Mouse (Mus musculus) neural tube, embryonic 12.5 days (tissue): ENCODE data around the gene Pcdh8. TPM values are rescaled to one million over a fixed set of nuclear protein-coding genes. Genes with fewer than 3 reads are reported as not detected.

ENCODE experiments used
- ATAC-seq: fragments of 200-750 bp; cut with Nextera tagmentation; 2 replicates; pipeline ENCODE4 v1.8.0; 2017; ENCODE audit warnings: low read depth, mild to moderate bottlenecking, moderate TSS enrichment, moderate library complexity; ENCODE audit not compliant: low FRiP score
- H3K27ac ChIP-seq: fragments of 300-500 bp; sonication (generic); 2 replicates; pipeline ENCODE4 v1.5.1; 2016
- H3K27me3 ChIP-seq: fragments of 300-500 bp; sonication (generic); replicated peaks from 2 replicates; pipeline ENCODE4 v1.6.1; 2016; ENCODE audit warnings: mild to moderate bottlenecking
- H3K36me3 ChIP-seq: fragments of 300-500 bp; sonication (generic); 2 replicates; pipeline ENCODE4 v1.6.1; 2016; ENCODE audit warnings: mild to moderate bottlenecking
- H3K4me1 ChIP-seq: fragments of 300-500 bp; sonication (generic); 2 replicates; pipeline ENCODE4 v1.6.1; 2016
- H3K4me2 ChIP-seq: fragments of 300-500 bp; sonication (generic); replicated peaks from 2 replicates; pipeline ENCODE4 v1.6.1; 2016; ENCODE audit warnings: mild to moderate bottlenecking
- H3K4me3 ChIP-seq: fragments of 300-500 bp; sonication (generic); 2 replicates; pipeline ENCODE4 v1.5.1; 2016
- H3K9ac ChIP-seq: fragments of 300-500 bp; sonication (generic); 2 replicates; pipeline ENCODE4 v1.6.1; 2016; ENCODE audit warnings: mild to moderate bottlenecking
- H3K9me3 ChIP-seq: fragments of 300-500 bp; sonication (generic); 2 replicates; pipeline ENCODE4 v1.6.1; 2016; ENCODE audit warnings: mild to moderate bottlenecking
- WGBS: fragments of 180-500 bp; shearing (Covaris S2); methylation state at CpG from one replicate; pipeline ENCODE4 v1.1.7; 2016; 5-methylcytosine and 5-hydroxymethylcytosine counted together
- polyA plus RNA-seq: library from polyadenylated mRNA; unstranded; fragments of >200 nt; fragmentation: Nextera tagmentation; extraction: Ambion mirVana; gene quantifications from 2 replicates; pipeline ENCODE4 v1.2.1, GENCODE M21; 2016

Pcdh8 gene
- 40.6 and 43.8 TPM in 2 replicates for polyA plus RNA-seq

DNA sequence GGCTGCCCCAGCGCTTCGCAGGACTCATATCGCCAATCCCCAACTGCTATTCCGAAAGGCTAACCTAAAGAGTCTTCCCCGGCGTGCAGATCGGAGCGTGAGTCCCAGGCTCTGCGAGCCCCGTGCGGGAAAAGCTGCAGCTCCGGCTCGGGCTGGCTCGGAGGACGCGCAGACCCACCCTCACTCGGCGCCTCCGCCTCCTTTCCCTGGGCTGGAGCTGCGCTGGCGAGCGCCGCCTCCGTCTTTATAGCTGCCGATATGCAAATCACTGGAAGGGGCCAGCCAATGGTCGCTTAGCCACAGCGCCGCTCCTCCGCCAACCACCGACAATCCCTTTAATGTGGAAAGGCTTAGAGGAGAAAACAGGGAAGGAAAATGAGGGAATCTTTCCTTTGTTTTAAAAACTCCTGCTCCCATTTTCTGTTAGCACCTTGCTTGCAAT, at the start of gene Pcdh8:
Gene Pcdh8 (minus strand): TSS at position 219 of the 442 bp plus-strand sequence.
- Histone ChIP-seq H3K4me3 (peak within 1 kb of the TSS; percentile 57), H3K27me3 (peaks cover 64% of the 10 kb centered on the region), H3K9me3 (no peaks in the 10 kb centered on the region), H3K4me1 (peaks cover 53% of the 10 kb centered on the region), H3K4me2 (peak within 1 kb of the TSS; percentile 79), H3K9ac (peak within 1 kb of the TSS; percentile 73), H3K36me3 (no peaks in the 10 kb centered on the region), H3K27ac (peak within 1 kb of the TSS; percentile 53; the same call in 1 of the 2 replicates)
- ATAC-seq: peak; percentile 84
- WGBS: under 1% methylated on average over 30 of the region's 30 CpGs

DNA sequence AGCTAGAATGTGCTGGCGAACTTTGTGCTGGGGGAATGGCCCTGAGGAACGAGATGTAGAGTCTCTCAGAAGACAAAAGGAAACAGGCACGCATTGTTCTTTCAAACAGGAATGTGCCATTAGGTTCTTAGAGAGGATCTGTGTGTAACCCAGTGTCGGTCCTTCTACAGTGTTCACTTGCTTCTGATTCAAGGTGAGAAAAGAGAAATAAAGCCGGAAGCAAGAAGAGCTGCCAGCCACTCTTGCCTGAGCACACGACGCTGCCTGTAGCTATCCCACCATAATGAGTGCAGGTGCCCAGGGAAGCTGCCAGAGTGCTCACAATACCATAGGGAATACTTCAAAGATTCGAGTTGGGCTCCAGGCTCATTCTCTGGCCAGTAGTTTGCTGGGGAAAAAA, 43.6 kb upstream of the Pcdh8 start:
- H3K36me3 ChIP-seq: no peaks in the 10 kb centered on the region
- no peak overlapping the region for H3K27ac ChIP-seq
- H3K27me3 ChIP-seq: no peaks in the 10 kb centered on the region
- H3K4me3 ChIP-seq: no peak overlapping the region
- H3K4me2 ChIP-seq: no peak overlapping the region
- no peak overlapping the region for H3K9ac ChIP-seq
- H3K4me1 ChIP-seq: 0 out of 2 replicates have a peak, but pooled peaks cover 6% of the 10 kb centered on the region
- WGBS: 44% methylated on average over 8 of the region's 8 CpGs
- no peak for ATAC-seq
- no peaks in the 10 kb centered on the region for H3K9me3 ChIP-seq

DNA sequence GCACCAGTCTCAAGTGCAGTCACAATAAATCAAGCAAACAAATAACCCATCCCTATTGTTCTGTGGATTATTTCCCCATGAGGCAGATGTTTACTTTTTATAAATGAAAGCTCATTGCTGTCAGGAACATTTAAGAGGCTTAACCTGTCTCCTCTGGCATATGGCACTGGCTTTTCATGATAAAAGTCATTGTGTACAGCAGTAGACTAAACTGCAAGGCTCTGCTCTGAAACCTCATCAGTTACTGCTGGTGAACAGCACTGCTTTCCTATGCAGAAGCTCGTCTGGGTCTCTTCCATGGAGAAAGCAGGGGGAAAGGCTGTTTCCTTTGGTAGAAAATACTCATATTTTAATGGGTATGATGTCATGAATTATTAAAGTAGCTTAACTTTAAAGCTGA, 43.0 kb upstream of the Pcdh8 start:
- Histone ChIP-seq H3K36me3 (no peaks in the 10 kb centered on the region), H3K9ac (no peak overlapping the region), H3K4me2 (no peak overlapping the region), H3K9me3 (no peaks in the 10 kb centered on the region), H3K4me1 (0 out of 2 replicates have a peak, but pooled peaks cover 6% of the 10 kb centered on the region), H3K27ac (no peak overlapping the region), H3K4me3 (no peak overlapping the region), H3K27me3 (no peaks in the 10 kb centered on the region)
- ATAC-seq: no peak
- WGBS: 19% methylated on average over 1 of the region's 1 CpGs

DNA sequence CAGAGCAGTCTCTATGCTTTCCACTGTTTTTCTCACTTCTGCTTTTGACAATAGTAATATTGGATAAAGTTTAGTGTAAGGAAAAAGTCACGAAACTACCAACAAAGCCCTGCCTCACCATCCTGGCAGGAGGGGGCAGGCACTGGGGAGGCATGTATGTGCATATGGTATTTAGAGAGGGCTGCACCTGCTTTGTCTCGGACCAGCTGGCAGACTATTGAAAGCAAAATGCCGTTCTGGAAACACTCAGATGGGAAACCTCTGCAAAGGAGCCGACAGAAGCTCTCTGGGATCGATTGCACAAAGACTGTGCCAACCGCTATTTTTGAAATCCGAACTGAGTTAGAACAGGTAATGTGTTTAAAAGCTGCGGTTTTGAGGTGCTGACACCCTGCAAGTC, 22.1 kb upstream of the Pcdh8 start:
- H3K4me2 ChIP-seq: no peak overlapping the region
- WGBS: 80% methylated on average over 8 of the region's 8 CpGs
- H3K4me3 ChIP-seq: no peak overlapping the region
- H3K27ac ChIP-seq: no peak overlapping the region
- no peak overlapping the region for H3K9ac ChIP-seq
- no peaks in the 10 kb centered on the region for H3K27me3 ChIP-seq
- no peaks in the 10 kb centered on the region for H3K9me3 ChIP-seq
- no peaks in the 10 kb centered on the region for H3K36me3 ChIP-seq
- no peaks in the 10 kb centered on the region for H3K4me1 ChIP-seq
- ATAC-seq: no peak

DNA sequence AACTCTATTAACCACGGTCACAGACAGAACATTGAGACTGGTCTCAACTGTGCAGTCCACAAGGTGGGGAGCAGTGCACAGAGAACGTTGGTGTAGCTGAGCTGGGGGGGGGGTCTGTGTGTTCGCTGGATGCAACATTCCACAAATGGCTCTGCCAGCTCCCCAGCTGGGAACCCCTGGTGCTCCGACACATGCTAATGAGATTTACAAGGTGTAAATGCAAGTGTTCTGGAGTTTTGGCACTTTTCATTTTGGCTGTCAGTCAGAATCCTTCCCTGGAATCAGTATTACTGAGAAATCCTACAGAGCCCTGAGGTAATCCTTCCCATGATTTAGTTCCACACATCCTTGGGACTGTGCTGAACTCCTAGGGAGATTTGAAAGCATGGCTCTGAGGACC, 18.4 kb upstream of the Pcdh8 start:
- no peak overlapping the region for H3K27ac ChIP-seq
- H3K4me2 ChIP-seq: no peak overlapping the region
- no peak overlapping the region for H3K9ac ChIP-seq
- no peaks in the 10 kb centered on the region for H3K9me3 ChIP-seq
- H3K27me3 ChIP-seq: no peaks in the 10 kb centered on the region
- no peak for ATAC-seq
- WGBS: 45% methylated on average over 4 of the region's 4 CpGs
- H3K36me3 ChIP-seq: no peaks in the 10 kb centered on the region
- no peaks in the 10 kb centered on the region for H3K4me1 ChIP-seq
- no peak overlapping the region for H3K4me3 ChIP-seq

DNA sequence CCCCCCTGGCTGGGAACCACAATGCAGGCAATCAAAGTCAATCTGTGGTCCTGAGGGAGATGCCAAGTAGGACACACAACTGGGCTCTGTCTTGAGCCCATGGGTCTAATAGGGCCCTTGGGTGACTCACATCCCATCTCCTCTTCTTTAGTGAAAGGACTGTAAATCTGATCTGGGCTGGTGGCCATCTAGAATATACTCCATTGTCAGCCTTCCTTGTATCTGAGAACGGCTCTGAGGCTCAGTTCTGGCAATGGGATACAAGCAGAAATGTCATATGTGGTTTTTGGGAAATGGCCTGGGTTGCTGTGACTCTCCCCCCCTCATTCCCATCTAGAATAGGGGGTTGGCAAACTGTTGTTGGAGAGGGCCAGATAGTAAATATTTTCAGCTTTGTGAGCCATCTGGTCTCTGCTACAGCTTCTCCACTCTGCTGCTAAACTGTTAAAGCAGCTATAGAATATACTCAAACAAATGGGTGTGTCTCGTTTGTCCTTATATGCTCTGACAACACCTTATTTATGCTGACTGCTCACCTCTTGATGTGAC, 17.6 kb upstream of the Pcdh8 start:
- Histone ChIP-seq H3K36me3 (no peaks in the 10 kb centered on the region), H3K9ac (no peak overlapping the region), H3K4me2 (no peak overlapping the region), H3K27me3 (no peaks in the 10 kb centered on the region), H3K27ac (no peak overlapping the region), H3K4me3 (no peak overlapping the region), H3K4me1 (no peaks in the 10 kb centered on the region), H3K9me3 (no peaks in the 10 kb centered on the region)
- no peak for ATAC-seq
- 68% methylated on average over 2 of the region's 2 CpGs for WGBS

DNA sequence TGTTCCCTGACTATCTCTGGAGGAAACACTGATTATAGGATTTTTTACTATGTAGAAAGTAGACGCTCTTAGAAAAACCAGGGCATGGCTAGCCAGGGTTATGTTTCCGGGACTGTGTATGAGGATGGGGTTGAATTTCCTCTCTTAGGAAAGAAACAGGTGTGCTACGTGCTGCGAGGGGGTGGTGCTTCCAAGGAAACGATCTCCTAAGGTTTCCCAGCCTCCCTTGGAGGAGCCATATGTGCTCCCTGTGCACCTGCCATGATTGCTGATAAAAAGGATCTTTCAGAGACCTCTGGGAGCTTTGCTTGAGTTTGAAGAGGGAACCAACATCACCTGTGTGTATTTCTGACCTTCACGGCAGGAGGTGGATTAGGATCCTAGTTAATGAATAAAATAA, 16.8 kb upstream of the Pcdh8 start:
- no peak for ATAC-seq

DNA sequence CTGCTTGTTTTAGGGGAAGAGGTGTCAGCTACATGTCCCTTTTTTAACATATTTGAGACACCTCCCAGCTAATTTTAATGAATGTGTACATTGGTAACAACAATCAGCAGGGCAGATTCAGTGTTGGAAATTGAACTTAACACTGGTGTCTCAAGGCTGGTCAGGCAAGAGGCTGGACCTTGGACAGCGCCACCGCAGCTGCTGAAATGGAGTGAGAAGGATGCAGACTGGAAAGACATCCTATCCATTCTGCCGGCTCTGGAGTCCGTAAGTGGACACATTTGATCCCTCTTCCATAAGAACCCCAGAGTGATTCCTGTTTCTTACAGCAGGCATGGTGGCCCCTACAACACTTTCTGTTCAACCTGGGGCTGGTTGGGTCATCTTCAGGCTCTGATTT, 14.3 kb upstream of the Pcdh8 start:
- H3K27me3 ChIP-seq: no peaks in the 10 kb centered on the region
- H3K4me1 ChIP-seq: no peaks in the 10 kb centered on the region
- H3K9me3 ChIP-seq: no peaks in the 10 kb centered on the region
- H3K9ac ChIP-seq: no peak overlapping the region
- 55% methylated on average over 4 of the region's 4 CpGs for WGBS
- no peak overlapping the region for H3K27ac ChIP-seq
- H3K36me3 ChIP-seq: no peaks in the 10 kb centered on the region
- H3K4me2 ChIP-seq: no peak overlapping the region
- no peak for ATAC-seq
- H3K4me3 ChIP-seq: no peak overlapping the region

More for the DNA sequence above, 16.8 kb upstream of the Pcdh8 start:
- H3K4me3 ChIP-seq: no peak overlapping the region
- H3K9me3 ChIP-seq: no peaks in the 10 kb centered on the region
- WGBS: 92% methylated on average over 6 of the region's 6 CpGs
- no peak overlapping the region for H3K27ac ChIP-seq
- H3K27me3 ChIP-seq: no peaks in the 10 kb centered on the region
- no peaks in the 10 kb centered on the region for H3K36me3 ChIP-seq
- no peak overlapping the region for H3K4me2 ChIP-seq
- H3K9ac ChIP-seq: no peak overlapping the region
- H3K4me1 ChIP-seq: no peaks in the 10 kb centered on the region

DNA sequence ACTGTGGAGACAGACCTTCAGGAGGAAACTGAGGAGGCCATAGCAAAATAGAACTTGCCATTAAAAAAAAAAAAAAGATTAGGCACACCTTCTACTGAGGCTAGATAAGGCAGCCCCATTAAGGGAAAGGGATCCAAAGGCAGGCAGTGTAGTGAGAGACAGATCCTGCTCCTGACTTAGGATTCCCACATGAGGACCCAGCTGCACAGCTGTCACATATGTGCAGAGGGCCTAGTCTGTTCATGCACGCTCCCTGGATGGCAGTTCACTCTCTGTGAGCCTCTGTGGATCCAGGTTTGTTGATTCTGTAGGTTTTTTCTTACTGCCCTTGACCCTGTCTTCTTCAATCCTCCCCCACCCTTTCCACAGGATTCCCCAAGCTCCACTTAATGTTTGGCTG, 9.8 kb upstream of the Pcdh8 start:
- no peaks in the 10 kb centered on the region for H3K4me1 ChIP-seq
- H3K27me3 ChIP-seq: peaks cover 8% of the 10 kb centered on the region; the same call in 1 of the 2 replicates
- 69% methylated on average over 1 of the region's 1 CpGs for WGBS
- H3K9me3 ChIP-seq: no peaks in the 10 kb centered on the region
- no peak overlapping the region for H3K27ac ChIP-seq
- H3K4me2 ChIP-seq: no peak overlapping the region
- H3K9ac ChIP-seq: no peak overlapping the region
- no peaks in the 10 kb centered on the region for H3K36me3 ChIP-seq
- ATAC-seq: no peak
- H3K4me3 ChIP-seq: no peak overlapping the region

DNA sequence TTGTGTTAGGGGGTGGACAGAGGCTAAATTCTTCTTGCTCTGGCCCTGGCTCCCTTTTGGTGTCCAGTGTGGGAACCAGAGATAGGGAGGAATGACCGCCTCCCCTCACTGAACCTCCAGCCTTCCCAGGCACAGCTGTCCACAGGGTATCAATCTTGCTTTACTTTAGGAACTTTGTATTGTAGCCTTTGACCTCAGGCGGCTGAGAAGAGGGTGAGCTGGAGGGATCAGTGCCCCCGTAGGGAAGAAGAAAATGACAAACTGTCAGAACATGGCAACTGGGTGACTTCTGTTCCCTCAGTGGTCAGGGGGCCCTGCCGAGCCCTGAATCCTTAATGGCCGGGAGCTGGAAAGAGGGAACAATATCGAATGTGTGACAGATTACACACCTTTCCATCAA, 9.2 kb upstream of the Pcdh8 start:
- 15% methylated on average over 6 of the region's 6 CpGs for WGBS
- no peaks in the 10 kb centered on the region for H3K9me3 ChIP-seq
- H3K4me1 ChIP-seq: no peaks in the 10 kb centered on the region
- no peak overlapping the region for H3K27ac ChIP-seq
- no peak overlapping the region for H3K4me3 ChIP-seq
- H3K36me3 ChIP-seq: no peaks in the 10 kb centered on the region
- no peak overlapping the region for H3K9ac ChIP-seq
- no peak overlapping the region for H3K4me2 ChIP-seq
- no peak for ATAC-seq
- H3K27me3 ChIP-seq: peaks cover 10% of the 10 kb centered on the region; the same call in 1 of the 2 replicates

DNA sequence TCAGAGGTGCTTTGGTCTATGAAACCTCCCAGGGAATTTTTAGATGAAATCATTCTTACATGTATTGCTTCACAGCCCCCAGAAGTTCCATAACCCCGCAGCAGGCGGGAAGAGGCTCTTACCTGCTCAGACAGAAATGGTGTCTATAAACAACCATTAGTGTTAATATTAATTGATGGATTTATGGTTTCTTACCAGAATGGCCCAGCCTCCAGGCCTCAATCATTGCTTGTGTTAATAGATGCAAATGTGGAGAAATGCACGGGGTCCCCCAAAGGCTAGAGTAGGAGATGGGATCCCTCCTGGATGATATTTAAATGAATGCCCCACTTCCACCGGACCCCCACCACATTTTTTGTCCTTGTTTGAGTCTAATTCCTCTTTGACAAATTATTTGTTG, 8.7 kb upstream of the Pcdh8 start:
- 54% methylated on average over 4 of the region's 4 CpGs for WGBS
- ATAC-seq: no peak
- Histone ChIP-seq H3K9me3 (no peaks in the 10 kb centered on the region), H3K27me3 (peaks cover 15% of the 10 kb centered on the region), H3K36me3 (no peaks in the 10 kb centered on the region), H3K4me1 (no peaks in the 10 kb centered on the region), H3K9ac (no peak overlapping the region), H3K4me3 (no peak overlapping the region), H3K4me2 (no peak overlapping the region), H3K27ac (no peak overlapping the region)

DNA sequence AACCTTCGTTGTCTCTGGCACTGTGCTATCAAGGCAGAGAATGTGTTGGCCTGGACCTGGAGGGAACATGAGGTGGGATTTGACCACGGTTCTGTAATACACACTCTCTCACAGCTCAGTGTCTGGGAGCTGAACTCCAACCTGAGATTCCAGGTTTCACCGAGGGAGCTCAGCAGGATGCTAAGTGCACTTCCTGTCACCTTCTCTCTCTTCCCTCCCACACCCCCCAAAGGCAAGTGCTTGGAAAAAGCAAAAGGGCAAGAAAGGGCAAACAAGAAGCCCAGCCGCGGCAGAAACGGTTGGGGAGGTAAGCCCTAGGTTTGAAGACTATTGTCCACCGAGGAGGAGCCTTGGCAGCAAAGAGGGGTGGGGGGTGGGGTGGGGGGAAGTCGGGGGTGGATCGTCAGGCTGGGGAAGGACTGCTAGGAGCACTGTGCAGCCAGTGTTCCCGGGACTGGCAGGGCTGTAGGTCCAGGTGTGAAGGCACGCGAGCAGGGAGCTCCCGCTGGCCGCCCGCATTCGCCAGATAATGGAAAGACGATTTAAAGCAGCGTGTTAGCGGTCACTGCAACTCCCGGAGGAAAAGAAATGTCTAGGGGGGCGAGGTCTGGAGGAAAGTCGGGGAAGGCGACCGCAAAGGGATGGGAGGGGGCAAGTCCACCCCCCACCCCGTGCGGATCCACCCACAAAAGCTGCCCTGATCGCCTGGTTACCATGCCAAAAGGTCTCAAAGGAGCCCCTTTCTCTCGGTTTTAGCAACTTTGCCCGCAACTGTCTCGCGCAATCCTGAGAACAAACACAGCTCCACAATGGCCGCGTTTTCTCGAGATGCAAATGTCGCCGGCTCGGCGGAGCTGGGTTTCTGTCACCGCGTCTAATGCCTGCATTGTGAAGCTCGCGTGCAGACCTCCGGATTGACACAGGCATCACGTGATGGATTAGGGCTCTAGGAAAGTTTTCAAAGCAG, 2.6 kb upstream of the Pcdh8 start:
- Histone ChIP-seq H3K9ac (peak overlapping the region; percentile 60), H3K4me1 (peaks cover 46% of the 10 kb centered on the region), H3K4me3 (peak overlapping the region; percentile 39), H3K4me2 (peak overlapping the region; percentile 79), H3K27ac (no peak overlapping the region), H3K36me3 (no peaks in the 10 kb centered on the region), H3K9me3 (no peaks in the 10 kb centered on the region), H3K27me3 (peaks cover 50% of the 10 kb centered on the region)
- peak; percentile 22; the same call in 1 of the 2 replicates for ATAC-seq
- under 1% methylated on average over 44 of the region's 44 CpGs for WGBS
